Mouse (Mus musculus): ENCODE measurements around the gene Slc17a5. TPM values are rescaled to one million over a fixed set of nuclear protein-coding genes. Genes with fewer than 3 reads are reported as not detected.
"Not testable (repeated sequence)": the region's sequence is repeated elsewhere in the genome, so short reads cannot be mapped to it uniquely, and the experiment has no call there.

Slc17a5 gene
- total RNA-seq, 1 experiment from 2014 or later = 8.7 TPM

- no peak for ATAC-seq (replicated peaks; ENCODE audit: low read depth, poor library complexity, severe bottlenecking)
Measured at GRCm38 (mm10) chr9:78491169-78491568, 96.7 kb downstream of the Slc17a5 start.

- peak; percentile 76 for ATAC-seq (replicated peaks; ENCODE audit: low read depth, poor library complexity, severe bottlenecking)
Measured at GRCm38 (mm10) chr9:78488890-78489420, 98.9 kb downstream of the Slc17a5 start, which contains the start of gene Eef1a1. Eef1a1 (minus strand) TSS chr9:78489151.

DNA sequence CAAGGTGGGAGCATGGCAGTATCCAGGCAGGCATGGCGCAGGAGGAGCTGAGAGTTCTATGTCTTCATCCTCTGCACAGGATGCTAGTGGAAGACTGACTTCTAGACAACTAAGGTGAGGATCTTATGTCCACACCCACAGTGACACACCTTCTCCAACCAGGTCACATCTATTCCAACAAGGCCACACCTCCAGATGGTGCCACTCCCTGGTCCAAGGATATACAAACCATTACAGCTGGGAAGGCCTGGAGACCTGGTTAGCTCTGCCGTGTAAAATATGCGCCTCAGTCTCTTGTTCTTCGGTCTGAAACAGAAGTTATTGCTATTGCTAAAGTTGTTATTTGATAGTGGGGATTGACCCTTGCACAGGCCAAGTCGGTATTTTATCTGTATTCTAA lies 99.8 kb downstream of the Slc17a5 start:
- not testable (repeated sequence) for ATAC-seq (replicated peaks; ENCODE audit: low read depth, poor library complexity, severe bottlenecking)

Other genes starting within 250 kb of the Slc17a5 start
- not detected in 2 replicates for gene Gsta2, start 232.3 kb downstream of the Slc17a5 start, total RNA-seq (2017)
- not detected in 2 replicates for gene Dppa5a, start 219.9 kb downstream of the Slc17a5 start, total RNA-seq (2017)
- not detected in 2 replicates for gene Ooep, start 209.3 kb downstream of the Slc17a5 start, total RNA-seq (2017)
- gene Ddx43, start 192.3 kb downstream of the Slc17a5 start, total RNA-seq (2017) = 0.37 and 0.82 TPM in 2 replicates
- 19.8 and 22.1 TPM in 2 replicates for gene Cgas, start 144.8 kb downstream of the Slc17a5 start, total RNA-seq (2017)
- 28.3 and 49.4 TPM in 2 replicates for gene Mto1, start 139.8 kb downstream of the Slc17a5 start, total RNA-seq (2017)
- gene Gm17324, start 139.3 kb downstream of the Slc17a5 start, total RNA-seq (2017) = 0.41 TPM in 1 of 2 replicates, not detected in the other
- gene Eef1a1, start 98.9 kb downstream of the Slc17a5 start, total RNA-seq (2017) = 14,048 and 16,425 TPM in 2 replicates
- gene Cd109, start 27.5 kb upstream of the Slc17a5 start, total RNA-seq (2017) = not detected in 2 replicates

Data from common myeloid progenitor, adult 5-6 weeks (primary cell).